In the genomic region with DNA sequence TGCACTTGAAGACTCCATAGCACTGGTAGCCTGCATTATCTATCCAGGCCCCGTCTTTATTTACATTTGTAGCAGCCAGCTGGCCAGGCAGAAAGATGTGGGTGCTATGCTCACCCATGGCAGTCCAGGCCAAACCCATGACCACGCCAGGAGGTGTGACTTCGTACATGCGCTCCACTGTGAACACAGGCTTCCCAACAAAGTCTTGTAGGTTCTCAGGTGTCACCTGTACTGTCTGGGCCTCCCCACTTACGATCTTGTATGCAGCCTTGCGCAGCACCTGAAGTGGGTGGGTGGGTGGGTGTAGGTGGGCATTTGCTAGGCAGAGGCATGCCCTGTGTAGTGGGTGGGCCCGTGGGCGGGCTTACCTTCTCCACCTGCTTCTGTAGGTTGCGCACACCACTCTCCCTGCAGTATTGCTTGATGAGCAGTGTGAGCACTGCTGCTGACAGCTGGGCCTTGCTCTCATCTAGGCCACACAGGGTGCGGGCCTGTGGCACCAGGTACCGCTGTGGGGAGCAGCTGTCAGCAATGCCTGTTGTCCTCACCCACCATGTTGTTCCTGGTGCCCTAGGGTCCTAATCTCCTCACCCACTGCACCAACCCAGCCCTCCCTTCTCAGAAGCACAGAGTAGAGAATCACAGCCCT, we compare ENCODE assay signal across 8 mouse cellular contexts. TPM values are rescaled to one million over a fixed set of nuclear protein-coding genes. Genes with fewer than 3 reads are reported as not detected.
DNase-seq lines count a peak whose midpoint lies in the region; ATAC-seq and TF ChIP-seq lines count a peak whose summit lies in the region.

No protein-coding gene starts in this region.

- no peak for ATAC-seq in forebrain, embryonic 14.5 days
- no peak for ATAC-seq in liver, embryonic 11.5 days (replicated peaks; ENCODE audit: low FRiP score)
- no peak for ATAC-seq in megakaryocyte progenitor cell, adult 5-6 weeks (replicated peaks; ENCODE audit: poor library complexity)
- no peak for ATAC-seq in erythroid progenitor cell, adult 5-6 weeks (replicated peaks; ENCODE audit: low FRiP score, poor library complexity, severe bottlenecking)

- no peaks in the 10 kb centered on the region for H3K9me3 ChIP-seq in forebrain, embryonic 14.5 days (replicated peaks; ENCODE audit: control insufficient read depth, low read length)
- H3K9me3 ChIP-seq in liver, embryonic 11.5 days (ENCODE audit: control insufficient read depth, low read length) = no peaks in the 10 kb centered on the region

- no peak overlapping the region for H3K27ac ChIP-seq in forebrain, embryonic 14.5 days (ENCODE audit: low read depth, low read length)
- peak overlapping the region; percentile 25; the same call in 1 of the 2 replicates for H3K27ac ChIP-seq in liver, embryonic 11.5 days (ENCODE audit: low read depth, low read length)

- 92% methylated on average over 11 of the region's 11 CpGs for WGBS in forebrain, embryonic 14.5 days
- WGBS in liver, embryonic 11.5 days = 80% methylated on average over 11 of the region's 11 CpGs

- H3K79me3 ChIP-seq in C2C12 (ENCODE audit: low read depth) = peaks cover 40% of the 10 kb centered on the region

- peak overlapping the region; percentile 71 for H3K4me3 ChIP-seq in C2C12 (ENCODE audit: insufficient read depth, poor library complexity, severe bottlenecking)
- no peak overlapping the region for H3K4me3 ChIP-seq in forebrain, embryonic 14.5 days (ENCODE audit: low read depth, low read length)
- H3K4me3 ChIP-seq in liver, embryonic 11.5 days (ENCODE audit: low read depth, low read length) = peak overlapping the region; percentile 82

- H3K36me3 ChIP-seq in C2C12 (ENCODE audit: control insufficient read depth, insufficient read depth) = peaks cover 63% of the 10 kb centered on the region
- H3K36me3 ChIP-seq in forebrain, embryonic 14.5 days (ENCODE audit: control insufficient read depth, insufficient read depth, low read length) = peaks cover 60% of the 10 kb centered on the region
- H3K36me3 ChIP-seq in liver, embryonic 11.5 days (ENCODE audit: control insufficient read depth, insufficient read depth, low read length) = peaks cover 59% of the 10 kb centered on the region

- H3K79me2 ChIP-seq in C2C12 (ENCODE audit: control insufficient read depth, insufficient read depth) = peaks cover 60% of the 10 kb centered on the region

- peak; percentile 47 for DNase-seq in cerebellum, adult 9-10 months
- no peak for DNase-seq in cerebellum, adult 18-20 months
- DNase-seq in forebrain, embryonic 14.5 days (ENCODE audit: low spot score) = no peak
- DNase-seq in liver, embryonic 11.5 days (ENCODE audit: low spot score) = no peak
- no peak for DNase-seq in right cerebral cortex, postnatal 10 days (ENCODE audit: low spot score in 2 of 2)

- peaks cover 14% of the 10 kb centered on the region for H3K4me1 ChIP-seq in forebrain, embryonic 14.5 days (ENCODE audit: control insufficient read depth, insufficient read depth, low read length)
- peaks cover 32% of the 10 kb centered on the region for H3K4me1 ChIP-seq in liver, embryonic 11.5 days (replicated peaks; ENCODE audit: control insufficient read depth, insufficient read depth, low read length)

- TF ChIP-seq CTCF in C2C12 (IDR thresholded peaks at IDR 0.05; ENCODE audit: control insufficient read depth, insufficient read depth, insufficient read length) = no peak

- H3ac ChIP-seq in C2C12 (ENCODE audit: control insufficient read depth, insufficient read length, low read depth) = peak overlapping the region; percentile 20

- H3K27me3 ChIP-seq in C2C12 (ENCODE audit: control insufficient read depth, insufficient read depth, insufficient read length) = no peaks in the 10 kb centered on the region
- H3K27me3 ChIP-seq in forebrain, embryonic 14.5 days (replicated peaks; ENCODE audit: control insufficient read depth, insufficient read depth, low read length) = no peaks in the 10 kb centered on the region
- H3K27me3 ChIP-seq in liver, embryonic 11.5 days (replicated peaks; ENCODE audit: control insufficient read depth, insufficient read depth, low read length) = no peaks in the 10 kb centered on the region

- no peak overlapping the region; the same call in 1 of the 2 replicates for H3K9ac ChIP-seq in forebrain, embryonic 14.5 days (ENCODE audit: low read length)
- peak overlapping the region; percentile 90 for H3K9ac ChIP-seq in liver, embryonic 11.5 days (ENCODE audit: low read depth, low read length)

- peak overlapping the region; percentile 81; the same call in 1 of the 2 replicates for H3K4me2 ChIP-seq in forebrain, embryonic 14.5 days (ENCODE audit: low read length)
- H3K4me2 ChIP-seq in liver, embryonic 11.5 days = peak overlapping the region; percentile 99

TF ChIP-seq in C2C12, 6 proteins besides CTCF, POLR2A, EP300 and RAD21:
- no peak for TF ChIP-seq USF1 (IDR thresholded peaks at IDR 0.05; ENCODE audit: low read depth)
- no peak for TF ChIP-seq FOSL1 (IDR thresholded peaks at IDR 0.05; ENCODE audit: insufficient read depth, low read length, poor library complexity, severe bottlenecking)
TF ChIP-seq in C2C12: peak in this region for 0.

RNA-seq across cellular contexts. Expression of a gene that starts 2.0 kb away (rescaled TPM):
- 4,005 TPM for polyA plus RNA-seq in C2C12 (2012; fragmentation: generic; extraction: Trizol)
- polyA plus RNA-seq in forebrain, embryonic 14.5 days (2014; fragmentation: Nextera tagmentation; extraction: Ambion mirVana) = 1,134 and 1,576 TPM in 2 replicates
- 2,108 and 2,211 TPM in 2 replicates for polyA plus RNA-seq in liver, embryonic 11.5 days (2014; fragmentation: Nextera tagmentation; extraction: Ambion mirVana)
- total RNA-seq in megakaryocyte progenitor cell, adult 5-6 weeks (2015) = 1,504 and 1,580 TPM in 2 replicates
- total RNA-seq in megakaryocyte progenitor cell, adult 5-6 weeks (2017) = 2,239 and 2,669 TPM in 2 replicates
- total RNA-seq in erythroid progenitor cell, adult 5-6 weeks (2015; ENCODE audit: low replicate concordance) = 298 and 344 TPM in 2 replicates
- 203 and 323 TPM in 2 replicates for total RNA-seq in erythroid progenitor cell, adult 5-6 weeks (2017; ENCODE audit: low replicate concordance)

RNA-seq across cellular contexts. Expression of a gene that starts 5.7 kb away (rescaled TPM):
- 250 TPM for polyA plus RNA-seq in C2C12 (2012; fragmentation: generic; extraction: Trizol)
- 192 and 251 TPM in 2 replicates for polyA plus RNA-seq in forebrain, embryonic 14.5 days (2014; fragmentation: Nextera tagmentation; extraction: Ambion mirVana)
- polyA plus RNA-seq in liver, embryonic 11.5 days (2014; fragmentation: Nextera tagmentation; extraction: Ambion mirVana) = 236 and 248 TPM in 2 replicates
- total RNA-seq in megakaryocyte progenitor cell, adult 5-6 weeks (2015) = 93.3 and 94.0 TPM in 2 replicates
- total RNA-seq in megakaryocyte progenitor cell, adult 5-6 weeks (2017) = 93.3 and 99.4 TPM in 2 replicates
- total RNA-seq in erythroid progenitor cell, adult 5-6 weeks (2015; ENCODE audit: low replicate concordance) = 21.8 and 29.9 TPM in 2 replicates
- total RNA-seq in erythroid progenitor cell, adult 5-6 weeks (2017; ENCODE audit: low replicate concordance) = 20.7 and 33.0 TPM in 2 replicates

RNA-seq across cellular contexts. Expression of a gene that starts 11.4 kb away (rescaled TPM):
- 120 TPM for polyA plus RNA-seq in C2C12 (2012; fragmentation: generic; extraction: Trizol)
- 33.3 and 41.8 TPM in 2 replicates for polyA plus RNA-seq in forebrain, embryonic 14.5 days (2014; fragmentation: Nextera tagmentation; extraction: Ambion mirVana)
- 87.9 and 92.4 TPM in 2 replicates for polyA plus RNA-seq in liver, embryonic 11.5 days (2014; fragmentation: Nextera tagmentation; extraction: Ambion mirVana)
- 19.4 and 23.1 TPM in 2 replicates for total RNA-seq in megakaryocyte progenitor cell, adult 5-6 weeks (2015)
- total RNA-seq in megakaryocyte progenitor cell, adult 5-6 weeks (2017) = 68.8 and 83.6 TPM in 2 replicates
- 3.6 and 4.2 TPM in 2 replicates for total RNA-seq in erythroid progenitor cell, adult 5-6 weeks (2015; ENCODE audit: low replicate concordance)
- total RNA-seq in erythroid progenitor cell, adult 5-6 weeks (2017; ENCODE audit: low replicate concordance) = 9.5 and 15.0 TPM in 2 replicates

RNA-seq across cellular contexts. Expression of a gene that starts 12.7 kb away (rescaled TPM):
- 0.07 TPM for polyA plus RNA-seq in C2C12 (2012; fragmentation: generic; extraction: Trizol)
- polyA plus RNA-seq in forebrain, embryonic 14.5 days (2014; fragmentation: Nextera tagmentation; extraction: Ambion mirVana) = 1.2 and 1.3 TPM in 2 replicates
- polyA plus RNA-seq in liver, embryonic 11.5 days (2014; fragmentation: Nextera tagmentation; extraction: Ambion mirVana) = 0.64 and 0.68 TPM in 2 replicates
- 1.1 TPM in 1 of 2 replicates, not detected in the other for total RNA-seq in megakaryocyte progenitor cell, adult 5-6 weeks (2015)
- total RNA-seq in megakaryocyte progenitor cell, adult 5-6 weeks (2017) = 0.17 and 0.51 TPM in 2 replicates
- total RNA-seq in erythroid progenitor cell, adult 5-6 weeks (2015; ENCODE audit: low replicate concordance) = not detected in 2 replicates
- total RNA-seq in erythroid progenitor cell, adult 5-6 weeks (2017; ENCODE audit: low replicate concordance) = not detected in 2 replicates

RNA-seq across cellular contexts. Expression of a gene that starts 30.6 kb away (rescaled TPM):
- polyA plus RNA-seq in C2C12 (2012; fragmentation: generic; extraction: Trizol) = 69.7 TPM
- polyA plus RNA-seq in forebrain, embryonic 14.5 days (2014; fragmentation: Nextera tagmentation; extraction: Ambion mirVana) = 57.9 and 83.5 TPM in 2 replicates
- polyA plus RNA-seq in liver, embryonic 11.5 days (2014; fragmentation: Nextera tagmentation; extraction: Ambion mirVana) = 93.1 and 96.5 TPM in 2 replicates
- total RNA-seq in megakaryocyte progenitor cell, adult 5-6 weeks (2015) = 58.8 and 59.6 TPM in 2 replicates
- total RNA-seq in megakaryocyte progenitor cell, adult 5-6 weeks (2017) = 79.6 and 88.1 TPM in 2 replicates
- 120 and 141 TPM in 2 replicates for total RNA-seq in erythroid progenitor cell, adult 5-6 weeks (2015; ENCODE audit: low replicate concordance)
- 189 and 314 TPM in 2 replicates for total RNA-seq in erythroid progenitor cell, adult 5-6 weeks (2017; ENCODE audit: low replicate concordance)
